Mouse (Mus musculus) heart, adult 18-20 months (tissue): ENCODE results near the gene Dip2c. TPM values are rescaled to one million over a fixed set of nuclear protein-coding genes. Genes with fewer than 3 reads are reported as not detected.
A peak's percentile ranks its signal among the peaks of the same experiment; 100 is the strongest.

Source experiments
- DNase-seq, 2 experiments: peaks; one replicate each; pipeline ENCODE4 v3.0.0; 2021 to 2022; ENCODE audit warnings: mixed read lengths in 1 of 2
- total RNA-seq, 2 experiments: library from RNA; stranded (reverse); gene quantifications; 2 replicates each; pipeline ENCODE4 v1.2.3; 2021

The Dip2c gene
- total RNA-seq, 2 experiments from 2014 or later = 41.0 to 43.2 TPM

- no peak for DNase-seq
These were observed 148.1 kb downstream of the Dip2c start for GRCm38 (mm10) chr13:9424434-9424833.

- no peak for DNase-seq
These were observed 149.9 kb downstream of the Dip2c start for GRCm38 (mm10) chr13:9426267-9426666.

- peak; percentile 55 to 56 for DNase-seq
These were observed 150.5 kb downstream of the Dip2c start for GRCm38 (mm10) chr13:9426779-9427178.

GRCm38 (mm10) chr13:9429884-9430283, 153.6 kb downstream of the Dip2c start:
- no peak for DNase-seq

GRCm38 (mm10) chr13:9430724-9431123, 154.4 kb downstream of the Dip2c start:
- DNase-seq = no peak

GRCm38 (mm10) chr13:9431441-9431840, 155.1 kb downstream of the Dip2c start:
- peak in 1 of 2 experiments; percentile 30 for DNase-seq

GRCm38 (mm10) chr13:9443066-9443465, 166.7 kb downstream of the Dip2c start:
- DNase-seq = peak in 1 of 2 experiments; percentile 18

- DNase-seq = peak; percentile 27 to 35
These were observed 169.4 kb downstream of the Dip2c start for GRCm38 (mm10) chr13:9445533-9446294.

- DNase-seq = peak; percentile 81 to 86
These were observed 170.3 kb downstream of the Dip2c start for GRCm38 (mm10) chr13:9446448-9447115.

GRCm38 (mm10) chr13:9450276-9450675, 173.9 kb downstream of the Dip2c start:
- no peak for DNase-seq

- no peak for DNase-seq
These were observed 175.6 kb downstream of the Dip2c start for GRCm38 (mm10) chr13:9451952-9452351.

GRCm38 (mm10) chr13:9454426-9455177, 178.3 kb downstream of the Dip2c start:
- DNase-seq = peak in 1 of 2 experiments; percentile 27

- DNase-seq = no peak
These were observed 179.7 kb downstream of the Dip2c start for GRCm38 (mm10) chr13:9455979-9456378.

- no peak for DNase-seq
These were observed 181.3 kb downstream of the Dip2c start for GRCm38 (mm10) chr13:9457420-9458308.

- DNase-seq = no peak
These were observed 188.1 kb downstream of the Dip2c start for GRCm38 (mm10) chr13:9464457-9464856.

GRCm38 (mm10) chr13:9467216-9467615, 190.9 kb downstream of the Dip2c start:
- peak; percentile 60 to 85 for DNase-seq

- DNase-seq = no peak
These were observed 197.1 kb downstream of the Dip2c start for GRCm38 (mm10) chr13:9473383-9473782.

GRCm38 (mm10) chr13:9481722-9482121, 205.4 kb downstream of the Dip2c start:
- no peak for DNase-seq

GRCm38 (mm10) chr13:9489696-9490095, 213.4 kb downstream of the Dip2c start:
- no peak for DNase-seq

- DNase-seq = peak; percentile 41 to 53
These were observed 218.4 kb downstream of the Dip2c start for GRCm38 (mm10) chr13:9494726-9495125.

GRCm38 (mm10) chr13:9504118-9504856, 228.0 kb downstream of the Dip2c start:
- DNase-seq = peak; percentile 46 to 57
